Mouse (Mus musculus) adrenal gland, postnatal 25 days (tissue): ENCODE results near the gene Nacc1. TPM values are rescaled to one million over a fixed set of nuclear protein-coding genes. Genes with fewer than 3 reads are reported as not detected.
A peak's percentile ranks its signal among the peaks of the same experiment; 100 is the strongest.
"Not testable (repeated sequence)": the region's sequence is repeated elsewhere in the genome, so short reads cannot be mapped to it uniquely, and the experiment has no call there.

Source experiments
- DNase-seq: peaks from one replicate; pipeline ENCODE4 v3.0.0; 2021; ENCODE audit warnings: mixed read lengths
- total RNA-seq: library from RNA; stranded (reverse); gene quantifications from 2 replicates; pipeline ENCODE4 v1.2.3, GENCODE M21; 2021

Gene Nacc1
- total RNA-seq, 1 experiment from 2014 or later, result 73.9 TPM

DNA sequence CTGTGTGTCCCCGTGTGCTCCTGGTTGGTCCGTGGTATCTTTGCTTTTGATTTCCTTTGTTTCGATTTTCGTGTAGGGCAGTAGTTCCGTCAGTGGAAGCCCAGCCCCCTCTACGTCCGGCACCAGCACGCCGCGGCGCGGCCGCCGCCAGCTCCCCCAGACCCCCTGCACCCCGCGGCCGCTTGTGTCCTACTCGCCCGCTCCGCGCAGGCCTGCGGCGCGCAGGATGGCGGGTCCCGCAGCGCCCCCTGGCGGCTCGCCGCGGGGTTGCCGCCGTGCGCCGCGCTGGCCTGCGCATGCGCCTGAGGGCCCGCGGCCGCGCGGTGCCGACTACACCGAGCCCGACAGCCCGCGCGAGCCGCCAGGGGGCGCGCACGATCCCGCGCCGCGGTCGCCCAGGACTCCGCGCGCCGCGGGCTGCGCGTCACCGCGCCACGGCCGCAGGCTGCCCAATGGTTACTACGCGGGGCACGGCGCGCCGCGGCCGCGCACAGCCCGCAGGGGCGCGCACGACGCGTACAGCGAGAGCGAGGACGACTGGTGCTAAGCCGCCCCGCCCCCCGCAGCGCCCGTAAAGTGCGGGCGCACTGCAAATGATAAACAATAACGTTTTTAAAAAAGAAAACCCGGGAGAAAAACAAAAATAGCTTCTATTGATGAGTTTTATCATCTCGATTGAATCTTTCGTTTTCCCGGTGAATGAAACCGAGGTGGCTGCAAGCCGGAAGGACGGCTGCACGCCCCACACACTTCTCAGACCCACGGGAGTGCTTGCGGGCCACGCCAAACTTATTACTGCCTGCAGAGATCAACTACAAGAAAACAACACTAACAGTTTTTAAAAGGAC lies 48.3 kb downstream of the Nacc1 start:
- peak; percentile 93 for DNase-seq

DNA sequence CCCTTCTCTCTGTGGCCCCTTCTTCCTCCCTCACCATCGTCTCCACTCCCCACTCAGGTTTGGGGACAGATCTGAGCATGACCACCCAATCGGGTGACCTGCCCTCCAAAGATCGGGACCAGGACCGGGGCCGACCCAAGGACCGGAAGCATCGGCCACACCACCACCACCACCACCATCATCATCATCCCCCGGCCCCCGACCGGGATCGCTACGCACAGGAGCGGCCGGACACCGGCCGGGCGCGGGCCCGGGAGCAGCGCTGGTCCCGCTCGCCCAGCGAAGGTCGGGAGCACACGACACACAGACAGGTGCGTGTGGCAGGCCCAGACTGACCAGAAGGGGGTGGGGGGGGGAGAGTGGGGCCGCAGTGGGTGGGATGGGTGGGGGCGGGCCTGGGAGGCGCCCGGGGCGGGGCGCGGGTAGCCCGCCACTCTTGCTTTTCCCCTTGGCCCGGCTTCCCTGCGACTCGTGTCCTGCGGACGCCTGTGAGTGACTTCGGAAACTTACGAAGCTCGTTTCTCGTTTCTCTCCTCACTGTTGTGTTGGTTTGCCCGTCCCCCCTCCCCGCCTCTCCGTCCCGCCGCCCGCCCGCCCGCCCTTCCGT lies 49.0 kb downstream of the Nacc1 start:
- peak; percentile 50 for DNase-seq

DNA sequence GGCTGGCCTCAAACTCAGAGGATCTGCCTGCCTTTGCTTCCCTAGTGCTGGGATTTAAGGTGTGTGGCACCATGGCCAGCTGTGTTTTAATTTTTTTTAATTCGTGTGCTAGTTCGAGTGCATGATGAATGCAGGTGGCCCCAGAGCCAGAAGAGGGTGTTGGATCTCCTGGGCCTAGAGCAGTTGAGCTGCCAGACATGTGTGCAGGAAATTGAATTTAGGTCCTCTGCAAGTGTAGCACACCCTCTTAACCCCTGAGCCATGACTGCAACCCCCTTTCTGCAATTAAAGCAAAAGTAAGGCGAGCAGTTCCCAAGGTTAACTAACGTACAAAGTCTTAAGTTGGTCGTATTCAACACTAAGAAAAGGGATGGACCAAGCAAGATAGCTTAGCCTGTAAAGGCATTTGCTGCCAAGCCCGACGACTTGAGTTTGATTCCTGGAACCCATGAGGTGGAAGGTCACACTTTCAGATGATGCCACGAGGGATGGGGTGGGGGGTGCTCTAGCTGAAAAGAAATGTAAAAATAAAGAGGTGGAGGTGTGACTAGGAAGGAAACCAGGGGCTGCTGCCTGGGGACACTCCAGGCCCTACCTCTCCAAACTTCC lies 49.6 kb downstream of the Nacc1 start:
- DNase-seq, result no peak

DNA sequence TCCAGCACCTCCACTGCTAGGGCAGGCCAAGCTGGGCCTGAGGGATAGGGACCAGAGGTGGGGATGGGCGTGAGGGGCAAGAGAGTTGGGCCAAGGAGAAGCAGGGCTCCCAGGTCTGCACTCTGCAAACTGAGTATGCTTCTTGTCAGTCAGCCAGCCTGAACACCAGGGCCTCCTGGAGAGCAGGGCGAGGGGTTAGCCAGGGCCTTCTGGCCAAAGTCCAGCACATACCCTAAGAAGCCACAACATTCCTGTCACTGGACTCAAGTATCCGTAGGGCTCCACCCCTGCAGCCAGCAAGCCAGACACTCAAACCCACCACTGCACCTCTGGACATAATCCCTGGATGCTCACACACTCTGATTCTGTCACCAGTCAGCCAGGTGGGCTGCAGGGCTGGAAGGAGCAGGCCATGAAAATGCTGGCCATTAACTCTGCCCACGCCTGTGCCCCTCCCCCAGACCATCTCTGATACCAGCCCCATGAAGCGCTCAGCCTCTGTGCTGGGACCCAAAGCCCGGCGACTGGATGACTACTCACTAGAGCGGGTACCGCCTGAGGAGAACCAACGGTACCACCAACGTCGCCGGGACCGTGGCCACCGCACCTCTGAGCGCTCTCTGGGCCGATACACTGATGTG lies 51.5 kb downstream of the Nacc1 start:
- DNase-seq, result no peak

DNA sequence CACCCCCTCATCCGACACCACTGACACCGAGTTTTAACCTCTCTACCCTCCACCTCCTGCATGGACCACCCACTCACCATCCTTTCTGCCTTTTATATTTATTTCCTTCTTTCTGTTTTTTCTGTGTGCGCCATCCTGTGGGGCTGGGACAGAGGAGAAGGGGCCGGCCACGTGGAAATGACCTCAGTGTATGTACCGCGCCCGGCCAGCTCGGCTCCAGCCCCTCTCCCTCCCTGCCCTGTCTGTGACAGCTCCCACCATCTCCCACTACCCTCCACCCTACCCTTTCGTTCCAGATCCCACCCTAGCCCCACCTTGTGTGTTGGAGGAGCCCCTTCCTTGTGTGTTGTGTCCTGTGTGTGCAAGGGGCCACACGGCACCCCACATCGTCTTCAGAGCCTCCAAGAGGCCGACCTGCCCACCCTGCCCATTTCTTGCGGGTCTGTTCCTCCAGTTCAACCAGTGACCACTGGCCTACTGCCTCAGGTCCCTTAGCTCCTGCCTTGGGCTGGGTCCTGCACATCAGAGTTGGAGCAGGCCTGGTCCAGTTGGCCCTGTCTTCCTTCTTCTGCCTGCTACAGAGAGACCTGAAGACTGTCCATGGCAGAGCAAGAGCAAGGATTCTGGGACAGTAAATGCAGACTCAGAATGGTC lies 52.1 kb downstream of the Nacc1 start:
- no peak for DNase-seq

DNA sequence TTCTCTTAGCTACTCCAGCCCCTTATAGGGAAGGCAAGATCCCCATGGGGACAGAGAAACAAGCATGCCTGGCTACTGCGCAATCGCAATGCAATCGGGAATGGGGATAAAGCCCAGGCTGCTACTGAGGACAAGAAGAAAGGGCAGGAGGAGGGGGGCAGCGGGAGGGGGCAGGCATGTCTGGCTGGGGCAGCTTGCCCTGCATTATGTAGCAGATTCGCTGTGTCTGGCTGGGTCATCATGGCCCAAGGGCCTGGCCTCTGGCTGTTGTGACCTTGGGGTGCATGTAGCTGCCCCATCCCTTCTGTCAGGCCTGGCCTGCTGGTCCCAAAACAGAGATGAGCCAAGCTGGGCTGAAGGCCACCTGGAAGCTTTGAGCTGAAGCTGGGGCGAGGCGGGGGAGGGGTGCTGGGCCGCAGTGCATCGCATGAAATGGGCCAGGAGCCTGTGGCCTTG lies 52.8 kb downstream of the Nacc1 start:
- DNase-seq, result peak; percentile 76

DNA sequence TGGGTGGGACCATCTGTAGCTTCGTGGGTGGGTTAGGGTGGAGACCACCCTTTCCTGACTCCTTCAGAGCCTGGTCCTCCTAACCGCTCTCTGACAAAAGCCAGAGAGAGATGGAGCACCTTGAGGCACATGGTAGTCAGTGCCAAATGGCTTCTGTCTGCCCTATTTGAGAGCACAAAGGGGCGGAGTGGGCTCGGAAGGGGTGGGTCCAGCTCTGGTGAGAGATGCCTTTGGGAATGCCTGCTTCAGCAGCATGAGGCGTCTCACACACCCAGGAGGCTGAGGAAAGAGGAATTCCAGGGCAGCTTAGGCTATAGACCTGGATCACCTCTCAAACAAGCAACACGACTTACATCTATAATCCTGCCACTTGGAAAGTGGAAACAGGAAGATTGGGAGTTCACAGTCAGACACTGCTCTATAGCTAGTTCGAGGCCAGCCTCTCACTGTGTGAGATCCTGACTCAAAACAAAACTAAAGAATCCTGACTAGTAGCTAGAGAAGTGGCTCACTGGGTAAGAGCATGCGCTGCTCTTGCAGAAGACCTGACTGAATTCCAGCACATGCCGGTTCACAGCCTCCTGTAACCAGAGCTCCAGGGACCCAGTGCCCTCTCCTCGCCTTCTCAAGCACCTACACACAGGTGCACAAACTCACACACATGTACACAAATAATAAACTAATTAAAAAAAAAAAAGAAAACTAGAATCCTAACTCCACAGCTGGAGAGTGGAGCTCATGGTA lies 53.6 kb downstream of the Nacc1 start:
- DNase-seq, result no peak

DNA sequence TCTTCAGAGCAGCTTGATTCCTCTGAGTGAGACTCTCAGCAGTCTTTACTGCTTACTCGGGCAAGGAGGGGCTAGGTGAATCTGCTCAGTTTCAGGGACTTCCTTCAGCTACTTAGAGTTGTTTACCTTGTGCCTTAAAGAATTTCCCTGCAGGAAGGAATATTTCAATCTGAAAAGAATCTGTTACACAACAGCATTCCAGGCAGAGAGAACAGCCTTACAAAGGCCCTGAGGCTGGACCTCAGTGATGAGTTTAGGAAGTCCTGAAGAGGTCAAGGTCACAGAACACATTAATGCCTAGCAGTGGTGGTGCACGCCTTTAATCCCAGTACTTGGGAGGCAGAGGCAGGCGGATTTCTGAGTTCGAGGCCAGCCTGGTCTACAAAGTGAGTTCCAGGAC lies 55.8 kb downstream of the Nacc1 start:
- DNase-seq, result no peak

DNA sequence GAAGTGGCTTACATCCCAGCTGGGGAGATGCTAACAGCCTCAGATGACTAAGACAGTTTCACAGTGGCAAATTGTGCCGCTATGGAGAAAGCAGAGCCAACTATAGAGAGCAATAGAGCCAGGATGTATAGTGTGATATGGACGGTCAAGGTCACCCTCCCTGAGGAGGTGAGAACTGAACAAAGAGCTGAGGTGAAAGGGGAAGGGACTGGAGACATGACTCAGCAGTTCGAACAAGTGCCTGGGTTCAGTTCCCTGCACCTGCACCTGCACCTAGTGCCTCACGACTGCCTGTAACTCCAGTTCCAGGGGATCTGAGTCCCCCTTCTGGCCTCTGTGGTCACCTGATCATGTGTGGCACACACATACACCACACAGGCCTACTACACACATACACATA lies 57.5 kb downstream of the Nacc1 start:
- no peak for DNase-seq

DNA sequence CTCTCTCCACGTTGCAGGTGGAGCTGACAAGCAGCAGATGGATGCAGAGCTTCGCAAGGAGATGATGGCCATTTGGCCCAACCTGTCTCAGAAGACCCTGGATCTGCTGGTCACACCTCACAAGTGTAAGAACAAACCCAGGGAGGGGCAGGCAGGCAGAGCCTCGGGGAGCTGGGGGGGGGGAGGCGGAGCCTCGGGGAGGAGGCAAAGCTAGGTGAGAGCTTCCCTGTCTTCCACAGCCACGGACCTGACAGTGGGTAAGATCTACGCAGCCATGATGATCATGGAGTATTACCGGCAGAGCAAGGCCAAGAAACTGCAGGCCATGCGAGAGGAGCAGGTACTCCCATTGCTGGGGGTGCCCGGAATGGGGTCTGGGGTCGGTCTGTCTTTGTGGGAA lies 58.1 kb downstream of the Nacc1 start:
- DNase-seq, result no peak

DNA sequence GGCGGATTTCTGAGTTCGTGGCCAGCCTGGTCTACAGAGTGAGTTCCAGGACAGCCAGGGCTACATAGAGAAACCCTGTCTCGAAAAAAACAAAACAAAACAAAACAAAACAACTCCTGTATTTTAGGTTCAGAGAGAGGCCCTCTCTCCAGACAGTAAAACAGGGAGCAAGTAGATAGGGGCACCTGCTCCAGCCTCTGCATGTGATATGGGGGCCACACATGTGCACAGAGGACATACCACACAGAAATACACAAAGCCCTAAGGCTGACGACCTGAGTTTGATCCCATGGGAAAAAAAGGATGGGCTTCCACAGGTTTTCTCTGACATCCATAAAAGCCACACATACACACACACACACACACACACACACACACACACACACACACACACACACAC lies 64.2 kb downstream of the Nacc1 start:
- DNase-seq, result not testable (repeated sequence)

DNA sequence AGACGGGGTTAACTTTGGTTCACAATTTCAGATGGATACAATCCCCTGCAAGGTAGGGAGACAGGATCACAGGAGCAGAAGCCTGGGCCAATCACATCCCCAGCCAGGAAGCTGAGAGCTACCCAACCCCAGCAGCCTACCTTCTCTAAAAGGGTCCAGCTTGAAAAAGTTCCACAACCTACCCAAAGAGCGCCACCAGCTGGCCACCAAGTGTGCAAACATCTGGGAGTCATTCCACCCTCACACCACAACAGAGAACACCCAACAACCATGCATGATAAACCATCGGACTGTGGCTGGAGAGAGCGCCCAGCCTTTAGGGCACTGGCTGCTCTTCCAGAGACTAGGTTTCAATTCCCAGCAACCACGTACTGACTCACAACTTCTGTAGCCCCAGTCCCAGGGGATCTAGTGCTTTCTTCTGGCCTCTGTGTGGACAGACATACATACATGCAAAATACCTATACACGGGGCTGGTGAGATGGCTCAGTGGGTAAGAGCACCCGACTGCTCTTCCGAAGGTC lies 66.5 kb downstream of the Nacc1 start:
- no peak for DNase-seq

Other genes starting within 250 kb of the Nacc1 start
- 19.6 and 22.3 TPM in 2 replicates for gene Ier2, start 25.0 kb downstream of the Nacc1 start, total RNA-seq
- 75.1 and 83.9 TPM in 2 replicates for gene Trmt1, start 1.6 kb downstream of the Nacc1 start, total RNA-seq
- gene Lyl1, start 13.6 kb upstream of the Nacc1 start, total RNA-seq, result 3.1 and 3.8 TPM in 2 replicates
- not detected in 2 replicates for gene G430095P16Rik, start 35.1 kb upstream of the Nacc1 start, total RNA-seq
- 87.7 and 111 TPM in 2 replicates for gene Nfix, start 112.5 kb upstream of the Nacc1 start, total RNA-seq
- 11.2 and 11.6 TPM in 2 replicates for gene Dand5, start 135.0 kb upstream of the Nacc1 start, total RNA-seq
- gene Gadd45gip1, start 143.7 kb upstream of the Nacc1 start, total RNA-seq, result 55.1 and 59.9 TPM in 2 replicates
- gene Rad23a, start 152.8 kb upstream of the Nacc1 start, total RNA-seq, result 116 and 120 TPM in 2 replicates
- 489 and 566 TPM in 2 replicates for gene Calr, start 159.1 kb upstream of the Nacc1 start, total RNA-seq
- gene Farsa, start 169.1 kb upstream of the Nacc1 start, total RNA-seq, result 62.3 and 67.2 TPM in 2 replicates
- 10.6 and 13.9 TPM in 2 replicates for gene Syce2, start 184.2 kb upstream of the Nacc1 start, total RNA-seq
- 47.7 and 59.5 TPM in 2 replicates for gene Gcdh, start 206.1 kb upstream of the Nacc1 start, total RNA-seq
- 0.27 TPM in 1 of 2 replicates, not detected in the other for gene Klf1, start 214.1 kb upstream of the Nacc1 start, total RNA-seq
- 13.6 and 14.6 TPM in 2 replicates for gene Dnase2a, start 220.7 kb upstream of the Nacc1 start, total RNA-seq
- gene Mast1, start 249.5 kb upstream of the Nacc1 start, total RNA-seq, result 1.3 and 3.0 TPM in 2 replicates